Mouse (Mus musculus): ENCODE data around the gene Upf2. TPM values are rescaled to one million over a fixed set of nuclear protein-coding genes. Genes with fewer than 3 reads are reported as not detected.

Gene Upf2
- polyA plus RNA-seq, 1 experiment from 2014 or later: 6.6 TPM

DNA sequence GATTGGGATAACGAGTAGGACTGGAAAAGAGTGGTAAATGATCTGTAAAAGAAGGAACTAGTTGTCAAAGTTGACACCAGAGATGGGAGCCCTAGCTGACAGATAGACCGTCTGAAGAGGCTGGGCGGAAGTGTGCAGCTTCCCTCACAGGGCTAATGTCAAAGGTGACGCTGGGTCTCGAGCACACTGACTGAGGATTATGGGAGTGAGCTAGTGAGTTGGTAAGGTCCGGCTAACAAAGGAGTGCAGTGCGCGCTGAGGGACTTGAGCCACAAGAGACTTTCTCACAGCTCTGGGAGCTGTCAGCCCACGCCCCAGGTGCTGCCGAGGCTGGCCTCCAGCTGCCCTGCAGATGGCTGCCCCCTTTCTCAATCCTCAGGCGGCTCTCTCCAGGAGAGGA lies 119.7 kb downstream of the Upf2 start:
- no peak for ATAC-seq (ENCODE audit: insufficient number of reproducible peaks, insufficient read depth, low FRiP score, low read depth)
- no peak overlapping the region for H3K9ac ChIP-seq (ENCODE audit: low read length)
- peaks cover 4% of the 10 kb centered on the region; the same call in 1 of the 2 replicates for H3K9me3 ChIP-seq (ENCODE audit: control insufficient read depth, low read length)
- H3K4me3 ChIP-seq (ENCODE audit: control insufficient read depth in 1 of 2, insufficient read depth in 1 of 2, low read depth in 1 of 2, low read length in 2 of 2): no peak overlapping the region
- no peaks in the 10 kb centered on the region for H3K36me3 ChIP-seq (ENCODE audit: control insufficient read depth, insufficient read depth, low read length)
- WGBS: 41% methylated on average over 11 of the region's 11 CpGs
- H3K4me1 ChIP-seq (ENCODE audit: control insufficient read depth in 2 of 2, insufficient read depth in 2 of 2, low read length in 2 of 2): peaks cover 19 to 21% of the 10 kb centered on the region in 2 experiments
- no peak overlapping the region for H3K4me2 ChIP-seq (ENCODE audit: low read length)
- no peaks in the 10 kb centered on the region for H3K27me3 ChIP-seq (ENCODE audit: control insufficient read depth, insufficient read depth, low read length)
- H3K27ac ChIP-seq (replicated peaks in 1 of 2; ENCODE audit: control insufficient read depth in 1 of 2, insufficient read depth in 1 of 2, low read depth in 2 of 2, low read length in 2 of 2): no peak overlapping the region

- no peak overlapping the region for H3K27ac ChIP-seq (replicated peaks in 1 of 2; ENCODE audit: control insufficient read depth in 1 of 2, insufficient read depth in 1 of 2, low read depth in 2 of 2, low read length in 2 of 2)
- H3K4me1 ChIP-seq (ENCODE audit: control insufficient read depth in 2 of 2, insufficient read depth in 2 of 2, low read length in 2 of 2): peaks cover 19 to 21% of the 10 kb centered on the region in 2 experiments
- H3K4me3 ChIP-seq (ENCODE audit: control insufficient read depth in 1 of 2, insufficient read depth in 1 of 2, low read depth in 1 of 2, low read length in 2 of 2): no peak overlapping the region
- H3K9me3 ChIP-seq (ENCODE audit: control insufficient read depth, low read length): peaks cover 4% of the 10 kb centered on the region; the same call in 1 of the 2 replicates
- ATAC-seq (ENCODE audit: insufficient number of reproducible peaks, insufficient read depth, low FRiP score, low read depth): no peak
- H3K36me3 ChIP-seq (ENCODE audit: control insufficient read depth, insufficient read depth, low read length): no peaks in the 10 kb centered on the region
- 39% methylated on average over 11 of the region's 11 CpGs for WGBS
- no peak overlapping the region for H3K4me2 ChIP-seq (ENCODE audit: low read length)
- H3K9ac ChIP-seq (ENCODE audit: low read length): no peak overlapping the region
- H3K27me3 ChIP-seq (ENCODE audit: control insufficient read depth, insufficient read depth, low read length): no peaks in the 10 kb centered on the region
Observed at GRCm38 (mm10) chr2:6071598-6072440, 120.5 kb downstream of the Upf2 start.

DNA sequence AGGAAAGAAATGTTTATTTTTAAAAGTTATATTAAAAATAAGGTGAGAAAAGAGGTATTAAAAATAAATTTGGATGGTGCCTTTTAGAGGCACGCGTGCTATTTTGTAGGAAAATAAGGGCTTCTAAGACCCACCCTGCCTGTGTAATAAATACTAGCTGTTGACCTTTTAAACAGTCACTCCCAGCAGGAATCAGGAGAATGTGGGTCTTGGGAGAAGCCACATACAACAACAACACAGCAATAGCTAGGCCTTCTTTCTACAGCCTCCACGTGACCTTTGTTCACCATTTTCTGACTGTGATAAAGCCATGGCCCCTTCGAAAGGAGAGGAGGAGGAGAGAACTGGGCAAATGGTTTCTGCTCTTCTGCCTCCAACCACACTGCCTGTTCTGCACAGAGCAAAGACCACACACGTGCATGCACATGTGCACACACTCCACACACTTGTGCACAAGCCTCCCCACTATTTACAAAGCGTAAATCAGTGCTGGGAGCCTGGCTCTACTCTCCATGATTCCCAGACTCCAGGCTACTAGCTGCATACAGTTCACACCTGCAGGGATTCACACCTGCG lies 121.5 kb downstream of the Upf2 start:
- H3K27ac ChIP-seq (replicated peaks in 1 of 2; ENCODE audit: control insufficient read depth in 1 of 2, insufficient read depth in 1 of 2, low read depth in 2 of 2, low read length in 2 of 2): no peak overlapping the region

GRCm38 (mm10) chr2:6074891-6075529 lies 123.7 kb downstream of the Upf2 start:
- 35% methylated on average over 10 of the region's 10 CpGs for WGBS
- H3K4me2 ChIP-seq (ENCODE audit: low read length): no peak overlapping the region
- no peak overlapping the region for H3K4me3 ChIP-seq (ENCODE audit: control insufficient read depth in 1 of 2, insufficient read depth in 1 of 2, low read depth in 1 of 2, low read length in 2 of 2)
- no peaks in the 10 kb centered on the region for H3K36me3 ChIP-seq (ENCODE audit: control insufficient read depth, insufficient read depth, low read length)
- H3K9me3 ChIP-seq (ENCODE audit: control insufficient read depth, low read length): no peaks in the 10 kb centered on the region
- ATAC-seq (ENCODE audit: insufficient number of reproducible peaks, insufficient read depth, low FRiP score, low read depth): peak; percentile 71
- no peaks in the 10 kb centered on the region for H3K27me3 ChIP-seq (ENCODE audit: control insufficient read depth, insufficient read depth, low read length)
- H3K9ac ChIP-seq (ENCODE audit: low read length): no peak overlapping the region
- peak overlapping the region; percentile 85 to 86 for H3K27ac ChIP-seq (replicated peaks in 1 of 2; ENCODE audit: control insufficient read depth in 1 of 2, insufficient read depth in 1 of 2, low read depth in 2 of 2, low read length in 2 of 2)
- peaks cover 19 to 21% of the 10 kb centered on the region in 2 experiments for H3K4me1 ChIP-seq (ENCODE audit: control insufficient read depth in 2 of 2, insufficient read depth in 2 of 2, low read length in 2 of 2)

More for the DNA sequence above, 121.5 kb downstream of the Upf2 start:
- no peaks in the 10 kb centered on the region for H3K36me3 ChIP-seq (ENCODE audit: control insufficient read depth, insufficient read depth, low read length)
- no peak for ATAC-seq (ENCODE audit: insufficient number of reproducible peaks, insufficient read depth, low FRiP score, low read depth)
- H3K9me3 ChIP-seq (ENCODE audit: control insufficient read depth, low read length): no peaks in the 10 kb centered on the region
- 80% methylated on average over 7 of the region's 7 CpGs for WGBS
- peaks cover 19 to 21% of the 10 kb centered on the region in 2 experiments for H3K4me1 ChIP-seq (ENCODE audit: control insufficient read depth in 2 of 2, insufficient read depth in 2 of 2, low read length in 2 of 2)
- H3K4me3 ChIP-seq (ENCODE audit: control insufficient read depth in 1 of 2, insufficient read depth in 1 of 2, low read depth in 1 of 2, low read length in 2 of 2): no peak overlapping the region
- H3K9ac ChIP-seq (ENCODE audit: low read length): no peak overlapping the region
- H3K27me3 ChIP-seq (ENCODE audit: control insufficient read depth, insufficient read depth, low read length): no peaks in the 10 kb centered on the region
- no peak overlapping the region for H3K4me2 ChIP-seq (ENCODE audit: low read length)

DNA sequence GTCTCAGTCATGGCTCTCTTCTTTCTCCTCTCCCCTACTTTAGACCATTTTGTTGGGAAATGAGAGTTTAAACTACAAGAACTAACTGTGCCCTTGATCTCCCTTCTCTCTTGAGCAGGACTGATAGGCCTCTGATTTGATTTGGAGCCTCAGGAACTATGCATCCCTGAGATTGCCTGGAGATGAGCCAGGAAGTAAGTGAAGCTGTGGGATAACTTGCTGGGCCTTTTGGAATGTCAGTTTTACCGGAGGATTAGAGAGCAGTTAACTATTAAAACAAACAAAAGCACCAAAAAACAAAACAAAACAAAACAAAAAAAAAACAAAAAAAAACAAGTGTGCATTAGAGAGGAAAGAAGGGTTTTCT lies 124.2 kb downstream of the Upf2 start:
- Histone ChIP-seq H3K9ac (ENCODE audit: low read length) (no peak overlapping the region), H3K27ac (replicated peaks in 1 of 2; ENCODE audit: control insufficient read depth in 1 of 2, insufficient read depth in 1 of 2, low read depth in 2 of 2, low read length in 2 of 2) (peak overlapping the region; percentile 85 to 86), H3K4me1 (ENCODE audit: control insufficient read depth in 2 of 2, insufficient read depth in 2 of 2, low read length in 2 of 2) (peaks cover 19 to 21% of the 10 kb centered on the region in 2 experiments), H3K4me2 (ENCODE audit: low read length) (no peak overlapping the region), H3K27me3 (ENCODE audit: control insufficient read depth, insufficient read depth, low read length) (no peaks in the 10 kb centered on the region), H3K36me3 (ENCODE audit: control insufficient read depth, insufficient read depth, low read length) (no peaks in the 10 kb centered on the region), H3K4me3 (ENCODE audit: control insufficient read depth in 1 of 2, insufficient read depth in 1 of 2, low read depth in 1 of 2, low read length in 2 of 2) (no peak overlapping the region), H3K9me3 (ENCODE audit: control insufficient read depth, low read length) (no peaks in the 10 kb centered on the region)
- 10% methylated on average over 1 of the region's 1 CpGs for WGBS
- ATAC-seq (ENCODE audit: insufficient number of reproducible peaks, insufficient read depth, low FRiP score, low read depth): no peak

DNA sequence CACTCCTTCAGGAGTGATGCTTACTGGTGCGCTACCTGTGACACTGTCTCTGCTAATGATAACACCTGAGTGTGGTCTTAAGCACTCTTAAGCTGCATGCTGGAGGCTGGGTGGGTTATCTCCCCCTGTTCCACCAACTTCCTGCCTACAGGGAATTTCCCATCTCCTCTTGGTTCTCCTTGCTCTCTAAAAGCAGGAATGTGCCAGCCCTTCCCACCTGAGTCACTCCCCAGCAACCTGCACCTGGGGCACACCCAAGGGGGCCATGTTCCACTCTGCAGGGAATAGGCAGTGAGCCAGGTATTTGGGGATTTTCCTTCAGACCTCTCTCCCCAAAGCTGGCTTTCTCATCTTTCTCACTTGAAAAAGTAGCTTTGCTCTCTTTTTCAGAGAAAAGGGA lies 128.8 kb downstream of the Upf2 start:
- 81% methylated on average over 1 of the region's 1 CpGs for WGBS
- Histone ChIP-seq H3K4me3 (ENCODE audit: control insufficient read depth in 1 of 2, insufficient read depth in 1 of 2, low read depth in 1 of 2, low read length in 2 of 2) (no peak overlapping the region), H3K36me3 (ENCODE audit: control insufficient read depth, insufficient read depth, low read length) (no peaks in the 10 kb centered on the region), H3K9ac (ENCODE audit: low read length) (no peak overlapping the region), H3K4me1 (ENCODE audit: control insufficient read depth in 2 of 2, insufficient read depth in 2 of 2, low read length in 2 of 2) (peaks cover 4 to 5% of the 10 kb centered on the region in 2 experiments), H3K27ac (replicated peaks in 1 of 2; ENCODE audit: control insufficient read depth in 1 of 2, insufficient read depth in 1 of 2, low read depth in 2 of 2, low read length in 2 of 2) (no peak overlapping the region), H3K9me3 (ENCODE audit: control insufficient read depth, low read length) (no peaks in the 10 kb centered on the region), H3K4me2 (ENCODE audit: low read length) (no peak overlapping the region), H3K27me3 (ENCODE audit: control insufficient read depth, insufficient read depth, low read length) (no peaks in the 10 kb centered on the region)
- ATAC-seq (ENCODE audit: insufficient number of reproducible peaks, insufficient read depth, low FRiP score, low read depth): no peak

- peaks cover 4 to 7% of the 10 kb centered on the region in 2 experiments; a peak in 2 of 4 replicates for H3K4me1 ChIP-seq (ENCODE audit: control insufficient read depth in 2 of 2, insufficient read depth in 2 of 2, low read length in 2 of 2)
- no peak overlapping the region for H3K9ac ChIP-seq (ENCODE audit: low read length)
- no peak overlapping the region for H3K4me3 ChIP-seq (ENCODE audit: control insufficient read depth in 1 of 2, insufficient read depth in 1 of 2, low read depth in 1 of 2, low read length in 2 of 2)
- no peaks in the 10 kb centered on the region for H3K36me3 ChIP-seq (ENCODE audit: control insufficient read depth, insufficient read depth, low read length)
- ATAC-seq (ENCODE audit: insufficient number of reproducible peaks, insufficient read depth, low FRiP score, low read depth): no peak
- no peak overlapping the region for H3K27ac ChIP-seq (replicated peaks in 1 of 2; ENCODE audit: control insufficient read depth in 1 of 2, insufficient read depth in 1 of 2, low read depth in 2 of 2, low read length in 2 of 2)
- H3K27me3 ChIP-seq (ENCODE audit: control insufficient read depth, insufficient read depth, low read length): no peaks in the 10 kb centered on the region
- 66% methylated on average over 8 of the region's 8 CpGs for WGBS
- H3K4me2 ChIP-seq (ENCODE audit: low read length): no peak overlapping the region
- no peaks in the 10 kb centered on the region for H3K9me3 ChIP-seq (ENCODE audit: control insufficient read depth, low read length)
Observed at GRCm38 (mm10) chr2:6081108-6081507, 129.8 kb downstream of the Upf2 start.
